Mouse (Mus musculus) CD4-positive naive resting alpha-beta T cell, adult 57 days (primary cell): Measurements from ENCODE around the gene Gkap1. TPM values are rescaled to one million over a fixed set of nuclear protein-coding genes. Genes with fewer than 3 reads are reported as not detected.

Source experiments
- total RNA-seq: library from RNA; stranded (reverse); gene quantifications from one replicate; pipeline ENCODE4 v1.2.4, GENCODE M21; 2023

Gkap1 gene
- total RNA-seq, result 1.6 TPM

DNA sequence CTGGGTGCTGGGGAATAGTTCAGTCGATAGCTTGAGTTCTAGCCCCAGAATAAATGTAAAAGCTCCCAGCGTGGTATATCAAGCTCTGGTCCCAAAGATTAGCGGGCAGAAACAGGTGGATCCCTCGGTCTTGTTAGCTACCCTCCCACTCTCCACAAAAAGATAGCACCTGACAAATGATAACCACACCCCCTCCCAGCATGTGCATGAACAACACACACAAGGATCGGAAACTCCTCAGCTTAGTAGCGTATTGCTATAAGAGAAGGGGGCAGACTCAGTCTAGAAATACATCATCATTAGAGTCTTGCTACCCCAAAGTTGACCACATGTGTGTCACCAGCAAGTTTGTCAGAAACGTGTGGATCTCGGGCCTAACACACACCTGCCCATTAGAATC, at the start of gene Gkap1:
Gene Gkap1 (minus strand): TSS at position 101 of the 400 bp plus-strand sequence.

DNA sequence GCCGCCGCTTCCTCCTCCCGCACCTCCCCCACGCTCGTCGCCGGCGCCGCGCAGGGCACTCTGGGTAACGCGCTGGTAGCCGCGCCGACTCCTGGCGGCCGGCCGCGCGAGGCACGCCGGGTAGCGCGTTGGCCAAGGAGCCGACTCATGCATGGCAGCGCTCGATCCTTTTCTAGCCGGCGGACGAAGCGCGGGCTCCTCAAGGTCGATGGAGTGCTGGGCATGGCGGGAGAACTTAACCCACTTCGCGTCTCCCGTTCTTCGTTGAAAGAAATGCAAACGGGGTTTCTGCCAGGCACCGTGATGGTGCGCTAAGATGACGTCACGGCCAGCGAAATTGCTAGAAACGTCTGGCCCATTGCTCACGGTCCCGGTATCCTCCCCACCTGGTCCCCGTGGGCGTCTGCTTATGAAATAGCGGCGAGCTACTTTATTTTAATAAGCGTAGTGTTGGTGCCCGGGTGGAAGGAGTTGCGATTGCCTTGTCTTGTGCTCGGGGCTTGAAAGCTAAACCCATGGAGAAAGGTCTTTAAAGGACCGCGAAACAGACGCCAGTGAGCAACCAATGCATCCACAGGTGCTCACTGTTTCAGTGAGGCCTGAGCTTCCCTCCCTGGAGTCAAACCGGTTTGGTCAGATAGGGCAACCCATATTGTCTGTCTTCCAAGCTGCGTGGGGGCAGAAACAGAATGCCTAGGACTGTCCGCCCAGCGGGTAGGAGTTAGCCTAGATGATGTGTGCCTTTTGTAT, 59.7 kb downstream of the Gkap1 start, which contains the start of gene Ubqln1:
Gene Ubqln1 (minus strand): TSS at position 62 of the 750 bp plus-strand sequence.

Other genes starting within 250 kb of the Gkap1 start
- 12.0 TPM for gene Klhl3, start 162.1 kb downstream of the Gkap1 start, total RNA-seq
- 149 TPM for gene Hnrnpa0, start 147.1 kb downstream of the Gkap1 start, total RNA-seq
- gene Idnk, start 118.0 kb downstream of the Gkap1 start, total RNA-seq, result 102 TPM
- gene Ubqln1, start 60.0 kb downstream of the Gkap1 start, total RNA-seq, result 85.4 TPM
- not detected for gene Kif27, start 83.4 kb upstream of the Gkap1 start, total RNA-seq
- 16.2 TPM for gene 2210016F16Rik, start 109.5 kb upstream of the Gkap1 start, total RNA-seq
- 28.6 TPM for gene Rmi1, start 126.5 kb upstream of the Gkap1 start, total RNA-seq
- gene Hnrnpk, start 127.6 kb upstream of the Gkap1 start, total RNA-seq, result 1,173 TPM